In the genomic region with DNA sequence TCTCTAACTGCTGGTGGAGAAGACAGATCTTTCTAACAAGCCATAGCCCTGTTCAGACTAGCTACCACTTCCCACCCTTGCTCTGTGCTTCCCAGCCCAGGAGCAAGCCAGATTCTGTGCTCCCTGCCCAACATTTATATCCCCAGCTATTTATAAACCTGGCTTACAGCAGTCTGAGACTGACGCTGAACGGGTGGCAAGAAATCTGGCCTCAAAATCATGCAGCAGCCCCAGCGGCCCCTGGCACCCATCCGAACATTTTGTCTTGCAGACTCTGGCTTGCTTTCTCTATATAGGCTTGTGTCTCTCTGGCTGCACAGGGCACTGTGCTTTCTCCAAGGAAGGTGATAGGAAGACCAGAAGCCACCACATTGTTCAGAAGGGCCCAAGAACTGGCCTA, we compare ENCODE assay signal across 10 mouse cellular contexts. TPM values are rescaled to one million over a fixed set of nuclear protein-coding genes. Genes with fewer than 3 reads are reported as not detected.
DNase-seq lines count a peak whose midpoint lies in the region; ATAC-seq and TF ChIP-seq lines count a peak whose summit lies in the region.
"Had no signal": no experiment of that assay in that cellular context is flagged by ENCODE, and none has a peak within 500 bp of the region (broad histone marks: within the 10 kb centered on the region; RNA-seq: fewer than 3 reads in every experiment).

No protein-coding gene starts in this region.

- no peak overlapping the region for H3K9ac ChIP-seq in embryonic facial prominence, embryonic 14.5 days (ENCODE audit: low read depth, low read length)
- no peak overlapping the region for H3K9ac ChIP-seq in midbrain, embryonic 16.5 days (ENCODE audit: low read depth, low read length)
- H3K9ac ChIP-seq in hindbrain, postnatal 0 days (replicated peaks; ENCODE audit: low read length), result no peak overlapping the region
- H3K9ac ChIP-seq: lung, embryonic 15.5 days had no signal

- 85% methylated on average over 4 of the region's 4 CpGs for WGBS in embryonic facial prominence, embryonic 14.5 days
- 90% methylated on average over 4 of the region's 4 CpGs for WGBS in embryonic facial prominence, embryonic 10.5 days
- WGBS in midbrain, embryonic 16.5 days, result 87% methylated on average over 4 of the region's 4 CpGs
- WGBS in hindbrain, postnatal 0 days, result 87% methylated on average over 4 of the region's 4 CpGs

- H3K4me1 ChIP-seq in embryonic facial prominence, embryonic 14.5 days (ENCODE audit: control insufficient read depth, insufficient read depth, low read length), result 0 out of 2 replicates have a peak, but pooled peaks cover 7% of the 10 kb centered on the region
- H3K4me1 ChIP-seq in embryonic facial prominence, embryonic 10.5 days, result peaks cover under 1% of the 10 kb centered on the region
- no peaks in the 10 kb centered on the region for H3K4me1 ChIP-seq in midbrain, embryonic 16.5 days (ENCODE audit: control insufficient read depth, insufficient read depth, low read length)
- no peaks in the 10 kb centered on the region for H3K4me1 ChIP-seq in hindbrain, postnatal 0 days (ENCODE audit: insufficient read depth, low read length)

- H3K4me2 ChIP-seq in embryonic facial prominence, embryonic 14.5 days (ENCODE audit: low read depth, low read length), result no peak overlapping the region
- no peak overlapping the region for H3K4me2 ChIP-seq in midbrain, embryonic 16.5 days (ENCODE audit: low read length)
- no peak overlapping the region for H3K4me2 ChIP-seq in hindbrain, postnatal 0 days (ENCODE audit: low read depth, low read length)
- H3K4me2 ChIP-seq: lung, embryonic 15.5 days had no signal

- H3K36me3 ChIP-seq in embryonic facial prominence, embryonic 14.5 days (ENCODE audit: control insufficient read depth, insufficient read depth, low read length), result no peaks in the 10 kb centered on the region
- H3K36me3 ChIP-seq in embryonic facial prominence, embryonic 10.5 days (replicated peaks), result no peaks in the 10 kb centered on the region
- no peaks in the 10 kb centered on the region for H3K36me3 ChIP-seq in midbrain, embryonic 16.5 days (ENCODE audit: control insufficient read depth, insufficient read depth, low read length)
- H3K36me3 ChIP-seq in hindbrain, postnatal 0 days (ENCODE audit: insufficient read depth, low read length), result no peaks in the 10 kb centered on the region
- H3K36me3 ChIP-seq: lung, embryonic 15.5 days had no signal

- no peak for TF ChIP-seq CTCF in hindbrain, postnatal 0 days (IDR thresholded peaks at IDR 0.05; ENCODE audit: low read depth)

- H3K4me3 ChIP-seq in embryonic facial prominence, embryonic 14.5 days (ENCODE audit: low read depth, low read length), result no peak overlapping the region
- H3K4me3 ChIP-seq in embryonic facial prominence, embryonic 10.5 days, result no peak overlapping the region
- H3K4me3 ChIP-seq in midbrain, embryonic 16.5 days (ENCODE audit: low read depth, low read length), result no peak overlapping the region
- no peak overlapping the region for H3K4me3 ChIP-seq in hindbrain, postnatal 0 days (ENCODE audit: low read length)
- H3K4me3 ChIP-seq: lung, embryonic 15.5 days had no signal

- H3K9me3 ChIP-seq in embryonic facial prominence, embryonic 14.5 days (ENCODE audit: control insufficient read depth, low read length), result no peaks in the 10 kb centered on the region
- H3K9me3 ChIP-seq in embryonic facial prominence, embryonic 10.5 days, result no peaks in the 10 kb centered on the region
- no peaks in the 10 kb centered on the region for H3K9me3 ChIP-seq in midbrain, embryonic 16.5 days (replicated peaks; ENCODE audit: control insufficient read depth, low read length, poor library complexity, severe bottlenecking)
- no peaks in the 10 kb centered on the region for H3K9me3 ChIP-seq in hindbrain, postnatal 0 days (ENCODE audit: low read length)
- H3K9me3 ChIP-seq: lung, embryonic 15.5 days had no signal

- H3K27me3 ChIP-seq in embryonic facial prominence, embryonic 14.5 days (replicated peaks; ENCODE audit: control insufficient read depth, insufficient read depth, low read length), result no peaks in the 10 kb centered on the region
- H3K27me3 ChIP-seq in embryonic facial prominence, embryonic 10.5 days (replicated peaks; ENCODE audit: low read depth, poor library complexity, severe bottlenecking), result no peaks in the 10 kb centered on the region
- no peaks in the 10 kb centered on the region for H3K27me3 ChIP-seq in midbrain, embryonic 16.5 days (ENCODE audit: control insufficient read depth, insufficient read depth, low read depth, low read length)
- no peaks in the 10 kb centered on the region for H3K27me3 ChIP-seq in hindbrain, postnatal 0 days (ENCODE audit: insufficient read depth, low read length)
- H3K27me3 ChIP-seq: lung, embryonic 15.5 days had no signal

- no peak for ATAC-seq in embryonic facial prominence, embryonic 14.5 days (ENCODE audit: low read depth)
- ATAC-seq in midbrain, embryonic 16.5 days, result no peak
- no peak for ATAC-seq in hindbrain, postnatal 0 days
- ATAC-seq: hindbrain, embryonic 16.5 days had no signal

- H3K27ac ChIP-seq in embryonic facial prominence, embryonic 14.5 days (replicated peaks; ENCODE audit: low read depth, low read length), result no peak overlapping the region
- H3K27ac ChIP-seq in embryonic facial prominence, embryonic 10.5 days (replicated peaks), result no peak overlapping the region
- H3K27ac ChIP-seq in midbrain, embryonic 16.5 days (ENCODE audit: low read length), result no peak overlapping the region
- no peak overlapping the region for H3K27ac ChIP-seq in hindbrain, postnatal 0 days
- H3K27ac ChIP-seq: lung, embryonic 15.5 days had no signal

- DNase-seq in embryonic facial prominence, embryonic 14.5 days (ENCODE audit: low spot score), result peak; percentile 20
- DNase-seq in embryonic facial prominence, embryonic 10.5 days (ENCODE audit: low spot score), result no peak
- DNase-seq in right cerebral cortex, adult 18-20 months, result peak; percentile 57
- no peak for DNase-seq in right cerebral cortex, postnatal 25 days
- peak; percentile 22 to 28 for DNase-seq in left cerebral cortex, adult 8-10 months (ENCODE audit: low spot score in 2 of 2)
- DNase-seq in hindbrain, postnatal 0 days (ENCODE audit: low spot score), result no peak
- no peak for DNase-seq in ovary, postnatal 36 days (ENCODE audit: low spot score)

RNA-seq across cellular contexts. Expression of a gene that starts 45.0 kb away (rescaled TPM):
- 10.4 and 10.8 TPM in 2 replicates for polyA plus RNA-seq in embryonic facial prominence, embryonic 14.5 days (2014; fragmentation: Nextera tagmentation; extraction: Ambion mirVana)
- 1.0 and 1.5 TPM in 2 replicates for polyA plus RNA-seq in embryonic facial prominence, embryonic 10.5 days (2016; fragmentation: Nextera tagmentation; extraction: Ambion mirVana)
- 10 to 100 TPM; 53.6 to 63.6 (median 56.0) TPM for total RNA-seq in left cerebral cortex, adult 8-10 months (2022)
- 4.5 and 5.3 TPM in 2 replicates for polyA plus RNA-seq in midbrain, embryonic 16.5 days (2015; fragmentation: Nextera tagmentation; extraction: Ambion mirVana)
- 48.0 and 51.3 TPM in 2 replicates for total RNA-seq in hindbrain, postnatal 0 days (2014; rRNA removed)
- polyA plus RNA-seq in hindbrain, postnatal 0 days (2015; fragmentation: Nextera tagmentation; extraction: Ambion mirVana), result 1.9 and 2.5 TPM in 2 replicates

Comparison
In these comparisons a context has a peak if more than half of its experiments do, and no peak if none do; other contexts are left out.
1. DNase-seq: peak in embryonic facial prominence, embryonic 14.5 days (single experiment), right cerebral cortex, adult 18-20 months (single experiment) and left cerebral cortex, adult 8-10 months (2 of 2); none in embryonic facial prominence, embryonic 10.5 days (single experiment), right cerebral cortex, postnatal 25 days (single experiment), hindbrain, postnatal 0 days (single experiment) and ovary, postnatal 36 days (single experiment).